Mouse (Mus musculus): ENCODE measurements around the gene Dnaja2. TPM values are rescaled to one million over a fixed set of nuclear protein-coding genes. Genes with fewer than 3 reads are reported as not detected.

The Dnaja2 gene
- 100 to 1,000 TPM; 155 to 193 TPM for total RNA-seq (2021)
- long read RNA-seq, experiment 1, transcript Dnaja2-201 (9 exons, 2,919 nt) = major isoform, 122 of 133 reads
- long read RNA-seq, experiment 1, partial matches to known transcripts = 7 of 133 reads
- long read RNA-seq, experiment 1, other reads (novel, unspliced or antisense) = 4 of 133 reads
- long read RNA-seq, experiment 2, transcript Dnaja2-201 (9 exons, 2,919 nt) = major isoform, 413 of 423 reads
- long read RNA-seq, experiment 2, partial matches to known transcripts = 4 of 423 reads
- long read RNA-seq, experiment 2, other reads (novel, unspliced or antisense) = 6 of 423 reads

DNA sequence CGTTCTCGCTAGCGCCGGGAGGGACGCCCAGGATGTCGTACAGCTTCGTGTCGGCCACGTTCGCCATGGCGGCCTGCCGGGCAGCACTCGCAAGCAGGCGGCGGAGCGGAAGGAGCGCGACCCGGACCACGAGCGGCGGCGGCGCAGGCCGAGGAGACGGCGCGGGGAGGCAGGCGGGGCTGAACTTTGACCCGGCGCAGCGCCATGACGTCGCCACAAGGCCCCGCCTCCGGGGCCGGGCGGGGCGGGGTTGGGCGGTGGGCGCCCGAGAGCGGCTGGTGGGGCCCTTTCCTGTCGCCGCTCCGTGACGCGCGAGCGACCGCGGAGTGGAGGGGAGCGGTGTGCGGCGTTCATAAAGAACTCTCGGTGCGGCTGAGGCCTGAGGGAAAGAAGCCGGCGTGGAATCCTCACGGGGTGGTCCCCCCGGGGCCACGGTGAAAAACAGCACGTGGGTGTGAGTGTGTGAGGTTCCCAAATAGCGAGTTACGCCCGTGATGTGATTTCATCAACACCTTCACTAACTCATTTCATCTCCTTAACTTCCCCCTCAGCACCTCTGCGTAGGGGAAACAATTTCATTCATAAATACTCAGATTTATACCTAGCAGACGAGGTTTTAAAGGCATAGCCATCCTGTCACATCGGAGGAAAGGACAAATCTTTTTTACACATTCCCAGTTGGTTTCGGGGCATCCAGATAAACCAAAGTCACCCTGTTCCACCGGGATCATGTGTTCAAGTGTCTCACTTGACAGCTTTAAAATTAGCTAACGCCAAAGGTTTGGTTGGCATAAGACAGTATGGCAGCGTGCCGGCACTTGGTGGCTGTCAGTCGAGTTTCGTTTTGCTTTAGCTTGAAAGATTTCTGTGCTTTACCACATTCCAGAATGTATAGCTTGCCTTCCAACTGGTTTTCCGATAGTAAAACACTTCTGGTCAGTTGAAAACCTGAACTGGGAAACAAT lies at the start of gene Dnaja2:
TSS of gene Dnaja2 (minus strand) at position 164 of the 965 bp plus-strand sequence.
- DNase-seq (ENCODE audit: low spot score in 2 of 2) = peak; percentile 94 to 95

GRCm38 (mm10) chr8:85604201-85604600 lies 49.1 kb upstream of the Dnaja2 start:
- no peak for DNase-seq (ENCODE audit: low spot score in 2 of 2)

- peak; percentile 58 to 59 for DNase-seq (ENCODE audit: low spot score in 2 of 2)
Measured at GRCm38 (mm10) chr8:85603203-85603895, 48.2 kb upstream of the Dnaja2 start.

DNA sequence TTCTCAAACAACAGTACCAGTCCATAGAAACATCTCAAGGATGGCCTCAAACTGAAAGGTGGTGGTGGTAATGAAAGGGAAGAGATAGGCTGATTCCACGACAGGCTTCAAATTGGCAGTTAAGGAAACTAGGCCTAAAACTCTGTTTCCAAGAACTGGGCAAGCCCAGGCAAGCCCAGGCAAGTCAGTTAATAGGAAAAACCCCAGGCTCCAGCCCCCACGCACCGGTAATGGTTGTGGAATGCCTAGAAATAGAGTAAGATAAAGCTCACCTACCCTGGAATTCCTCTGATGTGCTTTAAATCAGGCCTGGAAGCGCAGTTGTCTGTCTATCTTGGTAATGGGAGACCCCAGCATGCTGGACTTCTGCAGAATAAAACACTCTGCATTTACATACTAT lies 47.6 kb upstream of the Dnaja2 start:
- no peak for DNase-seq (ENCODE audit: low spot score in 2 of 2)

- DNase-seq (ENCODE audit: low spot score in 2 of 2) = no peak
Measured at GRCm38 (mm10) chr8:85601741-85602140, 46.6 kb upstream of the Dnaja2 start.

DNA sequence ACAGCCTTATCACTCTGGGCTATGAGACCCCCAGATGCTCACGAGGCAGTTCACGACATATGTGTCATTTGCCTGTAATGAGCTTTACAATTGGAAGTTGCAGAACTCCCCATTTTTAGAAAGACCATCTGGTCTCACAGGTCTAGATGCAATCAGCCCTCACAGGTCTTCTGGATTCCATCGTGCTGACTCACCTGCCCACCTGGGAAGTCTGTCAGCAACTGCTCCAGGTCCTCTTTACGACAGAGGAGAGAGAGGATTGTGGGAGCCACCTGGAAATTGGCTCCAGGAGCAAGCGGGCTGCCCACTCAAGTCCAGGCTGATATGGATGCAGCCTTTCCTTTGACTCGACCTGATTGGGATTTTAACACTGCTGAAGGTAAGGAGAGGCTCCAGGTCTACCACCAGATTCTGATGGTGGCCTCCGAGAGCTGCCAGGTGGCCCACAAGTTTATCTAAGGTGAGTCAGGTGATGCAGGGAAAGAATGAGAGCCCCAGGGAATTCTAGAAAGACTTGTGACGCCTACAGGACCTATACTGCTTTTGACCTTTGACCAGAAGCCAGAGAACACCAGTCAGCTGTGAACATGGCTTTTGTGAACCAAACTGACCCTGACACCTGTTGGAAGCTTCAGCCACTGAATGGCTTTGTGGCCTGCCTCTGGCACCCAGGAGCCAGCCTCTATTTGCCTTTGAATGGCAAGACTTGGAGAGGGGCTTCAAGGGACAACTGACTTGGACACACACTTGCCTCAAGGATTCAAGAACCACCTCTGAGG lies 42.5 kb upstream of the Dnaja2 start:
- DNase-seq (ENCODE audit: low spot score in 2 of 2) = no peak

DNA sequence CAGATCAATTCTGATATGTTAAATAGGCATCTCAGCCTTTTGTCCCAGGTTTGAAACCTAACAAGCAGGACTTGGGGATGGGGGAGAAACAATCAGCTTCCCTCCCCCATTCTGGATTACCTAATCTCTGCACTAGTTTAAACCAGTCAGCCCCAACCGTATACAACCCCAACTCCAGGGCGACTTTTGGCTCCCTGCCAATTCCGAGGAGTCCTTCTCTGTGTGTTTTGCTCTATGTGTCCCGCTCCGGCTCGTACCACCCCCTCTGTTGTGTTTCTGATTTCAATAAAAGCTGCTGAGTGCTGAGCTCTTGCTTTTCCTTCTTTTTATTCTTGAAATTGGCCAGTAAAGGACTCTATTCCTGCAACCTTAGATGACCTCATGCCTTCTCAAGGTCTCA lies 40.2 kb upstream of the Dnaja2 start:
- DNase-seq (ENCODE audit: low spot score in 2 of 2) = no peak

DNA sequence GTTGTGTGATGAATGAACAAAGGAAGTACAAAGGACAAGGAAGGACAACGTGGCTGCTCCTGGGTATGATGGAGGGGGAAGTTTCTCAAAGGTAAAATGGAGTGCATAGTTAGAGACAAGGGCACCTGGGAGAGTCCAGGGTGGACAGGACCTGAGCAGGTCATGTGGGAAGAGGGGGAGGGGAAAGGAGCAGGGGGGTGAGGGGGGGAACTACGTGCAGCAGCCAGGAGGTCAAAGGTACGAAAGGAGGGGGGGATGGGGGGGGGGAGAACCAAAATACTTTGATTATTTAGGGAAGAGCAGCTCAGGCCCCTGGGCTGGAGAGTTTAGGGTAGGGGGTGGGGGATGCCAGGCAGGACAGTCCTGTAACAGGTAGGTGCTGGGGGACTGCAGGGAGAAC lies 39.8 kb upstream of the Dnaja2 start:
- DNase-seq (ENCODE audit: low spot score in 2 of 2) = no peak

- no peak for DNase-seq (ENCODE audit: low spot score in 2 of 2)
Measured at GRCm38 (mm10) chr8:85593324-85593723, 38.2 kb upstream of the Dnaja2 start.

- no peak for DNase-seq (ENCODE audit: low spot score in 2 of 2)
Measured at GRCm38 (mm10) chr8:85591532-85591931, 36.4 kb upstream of the Dnaja2 start.

GRCm38 (mm10) chr8:85590258-85590657 lies 35.1 kb upstream of the Dnaja2 start:
- no peak for DNase-seq (ENCODE audit: low spot score in 2 of 2)

DNA sequence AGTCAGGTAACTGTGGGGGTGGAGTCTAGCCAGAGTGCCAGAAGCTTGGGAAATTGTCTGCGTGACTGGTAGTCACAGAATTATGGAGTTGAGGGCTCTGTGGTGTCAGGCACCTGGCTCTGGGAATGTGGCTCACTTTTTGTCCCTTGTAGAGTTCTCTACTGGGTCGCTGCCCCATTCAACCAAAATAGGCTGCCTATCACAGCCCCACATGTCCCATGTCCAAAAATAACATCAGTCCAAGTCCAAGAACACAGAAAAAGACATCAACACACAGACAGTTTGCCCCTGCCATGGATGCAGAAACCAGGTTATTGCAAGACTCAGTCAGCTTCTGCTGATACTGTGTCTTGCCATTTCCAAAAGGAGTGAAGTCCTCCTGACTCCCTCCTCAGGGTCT lies 33.5 kb upstream of the Dnaja2 start:
- DNase-seq (ENCODE audit: low spot score in 2 of 2) = no peak

DNA sequence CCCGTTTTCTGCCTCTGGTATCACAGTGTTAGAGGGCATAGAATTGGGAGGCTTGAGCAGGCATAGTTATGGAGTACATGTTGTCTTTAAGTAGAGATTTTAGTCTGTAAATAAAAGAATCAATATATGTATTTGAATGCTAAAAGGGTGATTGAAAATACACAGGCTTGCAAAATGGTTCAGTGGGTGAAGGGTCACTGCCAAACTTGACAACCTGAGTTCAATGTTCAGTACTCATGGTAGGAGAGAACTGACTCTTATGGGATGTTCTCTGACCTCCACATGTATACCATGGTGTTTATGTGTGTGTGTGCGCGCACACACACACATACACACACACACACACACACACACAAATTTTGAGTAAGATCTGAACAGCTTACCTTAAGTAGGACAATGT lies 22.5 kb upstream of the Dnaja2 start:
- no peak for DNase-seq (ENCODE audit: low spot score in 2 of 2)

DNA sequence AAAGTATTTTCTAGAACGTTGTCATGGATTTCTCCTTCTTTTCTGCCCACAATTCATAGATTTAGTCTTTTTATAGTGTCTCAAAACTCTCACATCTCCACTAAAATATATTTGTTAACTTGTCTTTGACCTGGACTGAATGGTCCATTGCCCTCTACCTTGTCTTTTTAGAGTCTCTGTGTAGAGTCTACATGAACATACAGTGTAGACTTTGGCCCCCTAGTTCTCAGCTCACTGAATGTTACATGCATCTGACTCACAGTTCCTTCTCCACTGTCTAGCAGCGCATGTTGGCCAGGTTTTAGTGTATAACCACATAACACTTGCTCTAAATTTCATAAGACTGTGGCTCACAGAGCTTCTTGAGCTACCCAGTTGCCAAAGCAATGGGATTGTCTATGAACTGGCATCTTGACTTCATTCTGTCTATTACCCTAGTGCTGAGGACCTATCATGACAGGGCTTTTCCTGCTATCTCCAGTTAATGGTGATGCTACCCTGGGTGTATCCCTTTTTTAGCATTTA lies 18.9 kb upstream of the Dnaja2 start:
- no peak for DNase-seq (ENCODE audit: low spot score in 2 of 2)

DNA sequence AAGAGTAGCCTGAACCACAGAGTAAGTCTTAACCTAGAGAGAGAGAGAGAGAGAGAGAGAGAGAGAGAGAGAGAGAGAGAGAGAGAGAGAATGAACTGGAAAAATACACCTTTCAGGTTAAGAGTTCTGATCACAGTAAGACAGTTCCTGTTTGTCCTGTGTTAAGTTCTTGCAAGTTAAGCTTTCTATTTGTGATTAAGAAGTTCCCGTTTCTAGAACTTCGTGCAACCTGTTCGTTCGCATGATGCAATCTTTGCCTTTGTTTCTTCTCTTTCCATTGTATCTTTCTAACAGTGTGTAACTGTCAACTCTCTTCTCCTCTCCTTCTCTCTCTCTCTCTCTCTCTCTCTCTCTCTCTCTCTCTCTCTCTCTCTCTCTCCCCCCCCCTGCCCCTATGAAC lies 15.3 kb upstream of the Dnaja2 start:
- DNase-seq (ENCODE audit: low spot score in 2 of 2) = no peak

GRCm38 (mm10) chr8:85567801-85568200 lies 12.7 kb upstream of the Dnaja2 start:
- no peak for DNase-seq (ENCODE audit: low spot score in 2 of 2)

DNA sequence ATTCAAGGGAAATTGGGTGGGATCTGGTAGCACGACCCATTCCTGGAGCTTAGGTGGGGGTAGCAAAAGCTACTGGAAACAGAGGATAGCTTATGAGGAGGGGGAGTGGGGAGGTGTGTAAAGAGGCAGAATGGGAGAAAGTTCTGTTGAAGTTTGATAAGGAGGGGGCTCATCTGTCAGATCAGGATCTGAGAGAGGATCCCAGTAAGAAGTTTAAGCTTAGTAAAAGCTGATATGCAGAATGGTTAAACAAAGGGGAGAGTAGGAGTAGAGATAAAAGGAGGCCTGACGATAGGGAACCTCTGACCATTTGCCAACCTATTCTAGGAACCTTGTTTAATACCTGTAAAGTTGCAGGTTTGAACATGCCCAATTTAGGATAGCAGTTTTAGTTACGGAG lies 10.0 kb upstream of the Dnaja2 start:
- DNase-seq (ENCODE audit: low spot score in 2 of 2) = no peak

DNA sequence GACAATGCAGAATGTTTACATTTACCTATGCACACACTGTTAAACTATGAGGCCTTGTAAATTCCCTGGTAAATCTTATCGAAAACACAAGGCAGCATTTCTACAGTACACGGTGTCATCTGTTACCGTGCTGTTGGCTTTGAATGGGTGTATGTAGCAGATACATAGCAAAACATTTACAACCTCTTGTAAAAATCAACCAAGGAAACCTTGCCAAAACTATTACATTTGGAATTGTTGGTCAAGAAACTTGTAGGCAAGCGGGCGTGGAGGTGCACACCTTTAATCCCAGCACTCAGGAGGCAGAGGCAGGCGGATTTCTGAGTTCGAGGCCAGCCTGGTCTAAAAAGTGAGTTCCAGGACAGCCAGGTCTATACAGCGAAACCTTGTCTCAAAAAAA lies 8.2 kb upstream of the Dnaja2 start:
- DNase-seq (ENCODE audit: low spot score in 2 of 2) = no peak

GRCm38 (mm10) chr8:85559966-85560365 lies 4.8 kb upstream of the Dnaja2 start:
- DNase-seq (ENCODE audit: low spot score in 2 of 2) = no peak

- no peak for DNase-seq (ENCODE audit: low spot score in 2 of 2)
Measured at GRCm38 (mm10) chr8:85559201-85559600, 4.1 kb upstream of the Dnaja2 start.

- no peak for DNase-seq (ENCODE audit: low spot score in 2 of 2)
Measured at GRCm38 (mm10) chr8:85557601-85557986, 2.5 kb upstream of the Dnaja2 start.

Data from adrenal gland, adult 18-20 months (tissue).